Mouse (Mus musculus) limb, embryonic 11.5 days (tissue): ENCODE measurements at regions not wholly inside any gene's neighbourhood (a gene's known extent, or its start where the extent isn't known, plus 50 kb on each side); places are given as distances from the start of the nearest gene placed in this dataset.

Experiments
- ATAC-seq: fragments of 200-750 bp; cut with Nextera tagmentation; 2 replicates; pipeline ENCODE4 v1.8.0; 2017; ENCODE audit warnings: low read depth; ENCODE audit not compliant: insufficient number of reproducible peaks, low FRiP score, low TSS enrichment
- DNase-seq: peaks from one replicate; pipeline ENCODE4 v3.0.0-alpha.2; 2015; ENCODE audit warnings: low spot score
- H3K27ac ChIP-seq: fragments of 300-500 bp; sonication (generic); replicated peaks from 2 replicates; pipeline ENCODE4 v1.5.1; 2014; ENCODE audit warnings: low read depth, mild to moderate bottlenecking, low read length
- H3K27me3 ChIP-seq: fragments of 300-500 bp; sonication (generic); 2 replicates; pipeline ENCODE4 v1.6.1; 2014; ENCODE audit warnings: mild to moderate bottlenecking, low read length, mixed read lengths; ENCODE audit not compliant: control insufficient read depth, insufficient read depth
- H3K36me3 ChIP-seq: fragments of 300-500 bp; sonication (generic); 2 replicates; pipeline ENCODE4 v1.6.1; 2014; ENCODE audit warnings: mild to moderate bottlenecking, low read length, moderate library complexity, mixed read lengths; ENCODE audit not compliant: control insufficient read depth, insufficient read depth
- H3K4me1 ChIP-seq: fragments of 300-500 bp; sonication (generic); 2 replicates; pipeline ENCODE4 v1.6.1; 2014; ENCODE audit warnings: low read length, mixed read lengths; ENCODE audit not compliant: control insufficient read depth, insufficient read depth
- H3K4me2 ChIP-seq: fragments of 300-500 bp; sonication (generic); 2 replicates; pipeline ENCODE4 v1.6.1; 2014; ENCODE audit warnings: low read depth, mild to moderate bottlenecking, moderate library complexity; ENCODE audit not compliant: severe bottlenecking
- H3K4me3 ChIP-seq: fragments of 300-500 bp; sonication (generic); 2 replicates; pipeline ENCODE4 v1.5.1; 2014; ENCODE audit warnings: low read depth, low read length
- H3K9ac ChIP-seq: fragments of 300-500 bp; sonication (generic); 2 replicates; pipeline ENCODE4 v1.6.1; 2014; ENCODE audit warnings: mild to moderate bottlenecking, low read length
- H3K9me3 ChIP-seq: fragments of 300-500 bp; sonication (generic); 2 replicates; pipeline ENCODE4 v1.6.1; 2016; ENCODE audit warnings: low read length; ENCODE audit not compliant: control insufficient read depth
- WGBS: fragments of 180-500 bp; shearing (Covaris S2); extraction: QIAGEN DNeasy Blood & Tissue Kit; methylation state at CpG from one replicate; pipeline ENCODE4 v1.1.7; 2014; 5-methylcytosine and 5-hydroxymethylcytosine counted together

- WGBS = 9% methylated on average over 18 of the region's 18 CpGs
- H3K9me3 ChIP-seq = no peaks in the 10 kb centered on the region
- H3K27ac ChIP-seq = 0 out of 2 replicates have a peak overlapping the region, but pooled peaks have one; percentile 21
- peak overlapping the region; percentile 47; the same call in 1 of the 2 replicates for H3K4me2 ChIP-seq
- ATAC-seq (no peak), DNase-seq (peak; percentile 52)
- H3K4me3 ChIP-seq = peak overlapping the region; percentile 20; the same call in 1 of the 2 replicates
- peak overlapping the region; percentile 34; the same call in 1 of the 2 replicates for H3K9ac ChIP-seq
- H3K27me3 ChIP-seq = peaks cover 10% of the 10 kb centered on the region; the same call in 1 of the 2 replicates
- 0 out of 2 replicates have a peak, but pooled peaks cover 6% of the 10 kb centered on the region for H3K4me1 ChIP-seq
- H3K36me3 ChIP-seq = no peaks in the 10 kb centered on the region
Observed at GRCm38 (mm10) chr5:118876586-118877312, 316.3 kb downstream of the Med13l start.

- WGBS = 0% methylated on average over 12 of the region's 12 CpGs
- H3K36me3 ChIP-seq = no peaks in the 10 kb centered on the region
- H3K4me3 ChIP-seq = peak overlapping the region; percentile 20; the same call in 1 of the 2 replicates
- H3K27me3 ChIP-seq = peaks cover 10% of the 10 kb centered on the region; the same call in 1 of the 2 replicates
- peak overlapping the region; percentile 34; the same call in 1 of the 2 replicates for H3K9ac ChIP-seq
- no peaks in the 10 kb centered on the region for H3K9me3 ChIP-seq
- no peak for ATAC-seq
- 0 out of 2 replicates have a peak, but pooled peaks cover 6% of the 10 kb centered on the region for H3K4me1 ChIP-seq
- peak; percentile 83 for DNase-seq
- H3K4me2 ChIP-seq = peak overlapping the region; percentile 47
- 0 out of 2 replicates have a peak overlapping the region, but pooled peaks have one; percentile 21 for H3K27ac ChIP-seq
Observed at GRCm38 (mm10) chr5:118877313-118877669, 316.8 kb downstream of the Med13l start.

GRCm38 (mm10) chr5:118877831-118878230 is 317.4 kb downstream of the Med13l start:
- no peaks in the 10 kb centered on the region for H3K9me3 ChIP-seq
- peak overlapping the region; percentile 47 for H3K4me2 ChIP-seq
- peak; percentile 41 for DNase-seq

GRCm38 (mm10) chr5:118878722-118879121 is 318.2 kb downstream of the Med13l start:
- H3K9ac ChIP-seq = no peak overlapping the region
- H3K9me3 ChIP-seq = no peaks in the 10 kb centered on the region
- no peak overlapping the region for H3K27ac ChIP-seq
- H3K4me2 ChIP-seq = no peak overlapping the region
- ATAC-seq (no peak), DNase-seq (no peak)
- 0 out of 2 replicates have a peak, but pooled peaks cover 6% of the 10 kb centered on the region for H3K4me1 ChIP-seq
- peaks cover 10% of the 10 kb centered on the region; the same call in 1 of the 2 replicates for H3K27me3 ChIP-seq
- H3K4me3 ChIP-seq = no peak overlapping the region
- no peaks in the 10 kb centered on the region for H3K36me3 ChIP-seq
- WGBS = 27% methylated on average over 10 of the region's 10 CpGs

More at GRCm38 (mm10) chr5:118877831-118878230, 317.4 kb downstream of the Med13l start:
- WGBS = 8% methylated on average over 10 of the region's 10 CpGs
- H3K4me1 ChIP-seq = 0 out of 2 replicates have a peak, but pooled peaks cover 6% of the 10 kb centered on the region
- no peak for ATAC-seq
- peak overlapping the region; percentile 27; the same call in 1 of the 2 replicates for H3K9ac ChIP-seq
- H3K27ac ChIP-seq = peak overlapping the region; percentile 47; the same call in 1 of the 2 replicates
- no peaks in the 10 kb centered on the region for H3K36me3 ChIP-seq
- peaks cover 10% of the 10 kb centered on the region; the same call in 1 of the 2 replicates for H3K27me3 ChIP-seq
- no peak overlapping the region for H3K4me3 ChIP-seq

GRCm38 (mm10) chr5:118879808-118880478 is 319.5 kb downstream of the Med13l start:
- no peaks in the 10 kb centered on the region for H3K9me3 ChIP-seq
- ATAC-seq (no peak; the same call in 1 of the 2 replicates), DNase-seq (peak; percentile 86)
- no peak overlapping the region for H3K4me2 ChIP-seq
- H3K36me3 ChIP-seq = no peaks in the 10 kb centered on the region
- H3K4me3 ChIP-seq = no peak overlapping the region
- H3K9ac ChIP-seq = no peak overlapping the region
- 18% methylated on average over 13 of the region's 13 CpGs for WGBS
- H3K27ac ChIP-seq = 0 out of 2 replicates have a peak overlapping the region, but pooled peaks have one; percentile 45
- H3K4me1 ChIP-seq = 0 out of 2 replicates have a peak, but pooled peaks cover 3% of the 10 kb centered on the region
- H3K27me3 ChIP-seq = peaks cover 10% of the 10 kb centered on the region; the same call in 1 of the 2 replicates

GRCm38 (mm10) chr5:118880546-118880945 is 320.1 kb downstream of the Med13l start:
- 82% methylated on average over 9 of the region's 9 CpGs for WGBS
- ATAC-seq (no peak), DNase-seq (no peak)
- Histone ChIP-seq H3K27ac (no peak overlapping the region), H3K4me1 (0 out of 2 replicates have a peak, but pooled peaks cover 3% of the 10 kb centered on the region), H3K36me3 (no peaks in the 10 kb centered on the region), H3K27me3 (peaks cover 10% of the 10 kb centered on the region; the same call in 1 of the 2 replicates), H3K4me2 (no peak overlapping the region), H3K4me3 (no peak overlapping the region), H3K9ac (no peak overlapping the region), H3K9me3 (no peaks in the 10 kb centered on the region)

GRCm38 (mm10) chr5:118881886-118882285 is 321.4 kb downstream of the Med13l start:
- 0 out of 2 replicates have a peak, but pooled peaks cover 3% of the 10 kb centered on the region for H3K4me1 ChIP-seq
- H3K36me3 ChIP-seq = no peaks in the 10 kb centered on the region
- no peak overlapping the region for H3K27ac ChIP-seq
- H3K27me3 ChIP-seq = peaks cover 9% of the 10 kb centered on the region; the same call in 1 of the 2 replicates
- ATAC-seq (no peak), DNase-seq (no peak)
- no peak overlapping the region for H3K9ac ChIP-seq
- H3K4me3 ChIP-seq = no peak overlapping the region
- H3K9me3 ChIP-seq = no peaks in the 10 kb centered on the region
- 94% methylated on average over 8 of the region's 8 CpGs for WGBS
- H3K4me2 ChIP-seq = no peak overlapping the region

- Histone ChIP-seq H3K4me3 (no peak overlapping the region), H3K27ac (no peak overlapping the region), H3K4me1 (0 out of 2 replicates have a peak, but pooled peaks cover 5% of the 10 kb centered on the region), H3K36me3 (no peaks in the 10 kb centered on the region), H3K4me2 (no peak overlapping the region), H3K9ac (no peak overlapping the region), H3K9me3 (no peaks in the 10 kb centered on the region), H3K27me3 (no peaks in the 10 kb centered on the region)
- whole genome bisulfite sequencing = 92% methylated on average over 11 of the region's 11 CpGs
- DNase-seq = no peak
- ATAC-seq = no peak
Observed at GRCm38 (mm10) chr5:118888131-118888530, 327.7 kb downstream of the Med13l start.
